Mouse (Mus musculus) B cell, adult 62 days (primary cell): Measurements from ENCODE around the gene Oas1e. TPM values are rescaled to one million over a fixed set of nuclear protein-coding genes. Genes with fewer than 3 reads are reported as not detected.

Experiments used
- total RNA-seq: library from RNA; stranded (reverse); gene quantifications from 4 replicates; pipeline ENCODE4 v1.2.4, GENCODE M21; 2023

Oas1e gene
- total RNA-seq: 0.41 to 1.0 TPM (median 0.57 TPM) in 3 of 4 replicates, not detected in the other

GRCm38 (mm10) chr5:120795480-120796034 lies at the start of gene Oas1e:
TSS of gene Oas1e (minus strand) at chr5:120795530.

DNA sequence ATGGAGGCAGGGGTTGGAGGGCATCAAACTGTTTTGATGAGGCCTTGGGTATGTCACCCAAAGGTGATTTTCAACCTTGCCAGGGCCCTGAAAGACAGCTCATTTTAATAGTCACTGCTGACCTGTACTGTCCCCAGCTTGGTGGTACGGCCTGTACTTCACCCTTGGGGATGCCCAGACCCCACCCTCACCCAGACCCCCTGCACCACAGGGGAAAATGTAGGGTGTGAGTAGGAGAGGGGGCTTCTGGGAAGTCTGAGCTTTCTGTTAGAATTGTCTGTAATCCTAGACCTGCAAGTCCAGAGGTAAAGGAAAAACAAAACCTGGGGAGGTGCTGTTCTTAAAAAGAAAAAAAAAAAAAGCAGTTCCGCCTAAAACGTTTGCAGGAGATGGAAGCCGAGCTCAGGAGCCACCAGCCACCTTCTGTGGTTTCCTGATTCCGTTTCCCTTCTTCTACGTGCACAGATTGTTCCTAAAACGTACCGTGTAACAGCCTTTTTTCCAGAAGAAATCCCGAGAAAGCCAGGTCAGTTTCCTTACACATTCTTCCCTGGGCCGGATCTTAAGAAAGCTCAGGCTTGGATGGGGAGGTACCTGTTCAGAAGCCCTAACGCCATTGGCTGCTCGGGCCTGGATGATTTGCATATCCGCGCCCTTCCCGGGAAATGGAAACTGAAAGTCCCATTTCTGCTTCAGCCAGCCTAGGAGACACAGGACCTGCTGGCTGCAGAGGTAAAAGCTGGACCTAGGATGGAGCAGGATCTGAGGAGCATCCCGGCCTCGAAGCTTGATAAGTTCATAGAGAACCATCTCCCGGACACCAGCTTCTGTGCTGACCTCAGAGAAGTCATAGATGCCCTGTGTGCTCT lies 16.9 kb upstream of the Oas1e start, which contains the start of gene Oas1c:
Gene Oas1c, minus strand, starts transcription at position 564 of the 869 bp plus-strand sequence.

GRCm38 (mm10) chr5:120777478-120777877 lies 17.9 kb downstream of the Oas1e start, which contains the start of gene Oas3:
TSS of gene Oas3 (minus strand) at chr5:120777661.

GRCm38 (mm10) chr5:120749688-120750087 lies 45.6 kb downstream of the Oas1e start, which contains the start of gene Oas2:
TSS of gene Oas2 (minus strand) at chr5:120749853.

Other genes starting within 250 kb of the Oas1e start
- 40.1 to 50.7 TPM (median 44.5 TPM) in 4 replicates for gene Tpcn1, start 206.9 kb downstream of the Oas1e start, total RNA-seq
- gene Iqcd, start 206.5 kb downstream of the Oas1e start, total RNA-seq: not detected in 4 replicates
- 4.4 to 7.2 TPM (median 5.3 TPM) in 4 replicates for gene Rita1, start 182.9 kb downstream of the Oas1e start, total RNA-seq
- gene Ddx54, start 182.8 kb downstream of the Oas1e start, total RNA-seq: 159 to 178 TPM (median 172 TPM) in 4 replicates
- gene Cfap73, start 161.3 kb downstream of the Oas1e start, total RNA-seq: not detected in 4 replicates
- 48.7 to 62.6 TPM (median 52.0 TPM) in 4 replicates for gene Rasal1, start 146.7 kb downstream of the Oas1e start, total RNA-seq
- gene Dtx1, start 83.6 kb downstream of the Oas1e start, total RNA-seq: 228 to 277 TPM (median 246 TPM) in 4 replicates
- gene Oas2, start 45.7 kb downstream of the Oas1e start, total RNA-seq: 4.9 to 6.1 TPM (median 5.6 TPM) in 4 replicates
- gene Oas3, start 17.9 kb downstream of the Oas1e start, total RNA-seq: 2.6 to 3.2 TPM (median 2.9 TPM) in 4 replicates
- 10.9 to 17.7 TPM (median 13.6 TPM) in 4 replicates for gene Oas1c, start 17.0 kb upstream of the Oas1e start, total RNA-seq
- not detected in 4 replicates for gene Oas1f, start 51.8 kb upstream of the Oas1e start, total RNA-seq
- gene Oas1h, start 65.9 kb upstream of the Oas1e start, total RNA-seq: not detected in 4 replicates
- 0.35 to 0.75 TPM (median 0.43 TPM) in 3 of 4 replicates, not detected in the other for gene Oas1g, start 92.1 kb upstream of the Oas1e start, total RNA-seq
- 1.6 to 2.9 TPM (median 2.5 TPM) in 4 replicates for gene Oas1a, start 112.0 kb upstream of the Oas1e start, total RNA-seq
- gene Oas1d, start 119.0 kb upstream of the Oas1e start, total RNA-seq: not detected in 4 replicates
- gene Rph3a, start 214.6 kb upstream of the Oas1e start, total RNA-seq: not detected in 4 replicates